Mouse (Mus musculus): ENCODE measurements around the gene Gm5485.

Gm5485 gene

GRCm38 (mm10) chr16:48372461-48372860 lies 39.8 kb downstream of the Gm5485 start:
- DNase-seq (ENCODE audit: low spot score in 2 of 2) = no peak

- DNase-seq (ENCODE audit: low spot score in 2 of 2) = no peak
These were observed 44.1 kb downstream of the Gm5485 start for GRCm38 (mm10) chr16:48368096-48368495.

GRCm38 (mm10) chr16:48366801-48367200 lies 45.4 kb downstream of the Gm5485 start:
- DNase-seq (ENCODE audit: low spot score in 2 of 2) = no peak

DNA sequence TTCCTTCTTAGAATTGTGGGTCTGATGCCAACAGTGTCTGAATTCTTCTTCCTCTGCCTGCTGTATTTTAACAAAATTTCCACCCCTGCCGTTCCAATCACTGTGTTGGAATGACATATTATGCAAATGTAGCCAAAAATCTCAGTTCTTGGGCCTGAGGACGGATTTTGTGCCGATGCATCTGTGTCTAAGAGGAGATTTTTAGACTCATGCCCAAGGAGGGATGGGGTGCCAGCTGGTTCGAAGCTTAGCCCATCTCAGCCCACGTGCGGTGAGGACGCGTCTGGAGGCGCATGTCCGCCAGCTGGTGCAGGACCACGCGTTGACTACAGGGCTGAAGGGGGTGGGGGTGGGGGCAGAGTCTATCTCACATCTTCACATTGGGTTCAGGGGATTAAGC lies 51.3 kb downstream of the Gm5485 start:
- peak; percentile 28 to 32 for DNase-seq (ENCODE audit: low spot score in 2 of 2)

- DNase-seq (ENCODE audit: low spot score in 2 of 2) = no peak
These were observed 55.8 kb downstream of the Gm5485 start for GRCm38 (mm10) chr16:48356417-48356816.

GRCm38 (mm10) chr16:48355716-48356115 lies 56.5 kb downstream of the Gm5485 start:
- no peak for DNase-seq (ENCODE audit: low spot score in 2 of 2)
